Mouse (Mus musculus) forebrain, embryonic 11.5 days (tissue): ENCODE measurements around the gene Gpr171. TPM values are rescaled to one million over a fixed set of nuclear protein-coding genes. Genes with fewer than 3 reads are reported as not detected.
A peak's percentile ranks its signal among the peaks of the same experiment; 100 is the strongest.

Experiments used
- ATAC-seq: fragments of 200-750 bp; cut with Nextera tagmentation; replicated peaks from 2 replicates; pipeline ENCODE4 v1.8.0; 2017; ENCODE audit warnings: moderate TSS enrichment; ENCODE audit not compliant: low FRiP score
- DNase-seq: peaks from one replicate; pipeline ENCODE4 v3.0.0-alpha.2; 2017; ENCODE audit warnings: low spot score
- H3K27ac ChIP-seq: fragments of 300-500 bp; sonication (generic); 2 replicates; pipeline ENCODE4 v1.5.1; 2014; ENCODE audit warnings: low read depth, low read length
- H3K27me3 ChIP-seq: fragments of 300-500 bp; sonication (generic); 2 replicates; pipeline ENCODE4 v1.6.1; 2014; ENCODE audit warnings: mild to moderate bottlenecking, low read length, mixed read lengths; ENCODE audit not compliant: control insufficient read depth, insufficient read depth
- H3K36me3 ChIP-seq: fragments of 300-500 bp; sonication (generic); 2 replicates; pipeline ENCODE4 v1.6.1; 2014; ENCODE audit warnings: mild to moderate bottlenecking, low read length, moderate library complexity, mixed read lengths; ENCODE audit not compliant: control insufficient read depth, insufficient read depth
- H3K4me1 ChIP-seq: fragments of 300-500 bp; sonication (generic); replicated peaks from 2 replicates; pipeline ENCODE4 v1.6.1; 2014; ENCODE audit warnings: low read length, mixed read lengths; ENCODE audit not compliant: control insufficient read depth, insufficient read depth
- H3K4me2 ChIP-seq: fragments of 300-500 bp; sonication (generic); 2 replicates; pipeline ENCODE4 v1.6.1; 2014; ENCODE audit warnings: low read depth, mild to moderate bottlenecking, low read length, moderate library complexity, mixed read lengths; ENCODE audit not compliant: severe bottlenecking
- H3K4me3 ChIP-seq: fragments of 300-500 bp; sonication (generic); 2 replicates; pipeline ENCODE4 v1.5.1; 2014; ENCODE audit warnings: low read depth, low read length
- H3K9ac ChIP-seq: fragments of 300-500 bp; sonication (generic); 2 replicates; pipeline ENCODE4 v1.6.1; 2014; ENCODE audit warnings: low read length
- H3K9me3 ChIP-seq: fragments of 300-500 bp; sonication (generic); 2 replicates; pipeline ENCODE4 v1.6.1; 2016; ENCODE audit warnings: low read length, mixed read lengths; ENCODE audit not compliant: control insufficient read depth
- WGBS: fragments of 180-500 bp; shearing (Covaris S2); extraction: QIAGEN DNeasy Blood & Tissue Kit; methylation state at CpG from one replicate; pipeline ENCODE4 v1.1.7; 2014; 5-methylcytosine and 5-hydroxymethylcytosine counted together
- polyA plus RNA-seq: library from polyadenylated mRNA; unstranded; fragments of >200 nt; fragmentation: Nextera tagmentation; extraction: Ambion mirVana; gene quantifications from 2 replicates; pipeline ENCODE4 v1.2.1, GENCODE M21; 2014

The Gpr171 gene
- polyA plus RNA-seq, 1 experiment from 2014 or later: 1.7 TPM

DNA sequence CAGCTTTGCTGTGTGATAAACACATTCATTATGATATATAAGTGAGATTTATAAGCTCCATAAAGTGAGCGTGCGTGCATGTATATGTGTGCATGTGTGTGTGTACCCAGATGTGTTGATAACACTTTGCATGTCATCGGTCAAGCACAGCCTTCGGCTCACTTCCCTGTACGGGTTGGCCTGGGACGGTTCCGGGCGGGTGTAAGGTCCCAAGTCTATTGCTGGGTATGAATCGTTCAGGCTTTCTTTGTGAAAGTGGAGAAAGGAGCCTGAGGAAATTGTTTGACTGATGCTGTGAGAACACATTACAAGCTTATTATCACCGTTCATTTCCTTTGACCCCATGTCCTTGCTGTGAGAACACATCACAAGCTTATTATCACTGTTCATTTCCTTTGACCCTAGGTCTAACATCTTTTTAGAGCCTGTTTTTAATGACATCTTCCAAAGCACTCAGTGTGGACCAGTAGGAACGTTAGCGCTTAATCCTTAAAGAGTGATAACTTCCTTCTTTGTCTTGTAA lies 37.4 kb upstream of the Gpr171 start:
- H3K27me3 ChIP-seq: no peaks in the 10 kb centered on the region
- H3K9me3 ChIP-seq: no peaks in the 10 kb centered on the region
- WGBS: 67% methylated on average over 12 of the region's 12 CpGs
- H3K36me3 ChIP-seq: no peaks in the 10 kb centered on the region
- no peaks in the 10 kb centered on the region for H3K4me1 ChIP-seq
- H3K4me2 ChIP-seq: no peak overlapping the region
- ATAC-seq: 0 out of 2 replicates have a peak, but pooled peaks have one; percentile 30
- H3K9ac ChIP-seq: no peak overlapping the region
- no peak for DNase-seq
- no peak overlapping the region for H3K27ac ChIP-seq
- H3K4me3 ChIP-seq: no peak overlapping the region

DNA sequence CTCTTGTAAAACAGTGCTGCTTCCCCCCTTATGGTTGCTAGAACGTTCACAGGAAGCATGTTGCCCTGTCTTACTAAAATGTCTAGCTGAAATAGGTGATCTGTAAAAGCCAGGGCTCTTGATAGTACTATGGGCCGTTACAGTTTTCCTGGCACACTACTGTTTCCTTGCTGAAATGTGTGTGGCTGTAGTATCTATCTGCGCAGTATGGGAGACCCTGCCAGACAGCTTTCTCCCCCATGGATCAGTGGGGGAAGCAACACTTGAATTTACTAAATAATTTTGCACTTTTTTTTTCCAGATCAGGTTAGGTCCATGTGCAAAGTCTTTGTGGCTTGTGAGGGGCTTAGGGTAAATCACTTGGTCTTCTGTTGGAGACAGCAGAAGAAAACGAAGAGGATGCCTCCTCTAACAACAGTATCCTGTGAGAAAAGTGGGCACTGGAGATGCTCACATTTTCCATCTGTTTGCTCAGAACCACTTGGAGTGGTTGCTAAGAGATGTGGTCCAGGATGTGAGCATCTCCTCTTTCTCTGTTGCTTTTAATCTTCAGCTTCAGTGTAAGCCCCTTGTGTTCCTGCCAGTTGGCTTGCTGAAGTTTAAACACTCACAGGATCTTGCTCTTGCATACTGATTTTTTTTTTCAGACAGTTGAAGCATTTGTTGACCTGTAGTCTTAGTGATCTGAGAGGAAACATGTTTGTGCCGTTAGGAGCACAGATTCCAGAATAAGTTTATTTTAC lies 34.5 kb upstream of the Gpr171 start:
- H3K27me3 ChIP-seq: no peaks in the 10 kb centered on the region
- H3K36me3 ChIP-seq: no peaks in the 10 kb centered on the region
- 81% methylated on average over 5 of the region's 5 CpGs for WGBS
- H3K4me2 ChIP-seq: no peak overlapping the region
- DNase-seq (no peak), ATAC-seq (no peak)
- no peak overlapping the region for H3K4me3 ChIP-seq
- H3K27ac ChIP-seq: no peak overlapping the region
- H3K9me3 ChIP-seq: no peaks in the 10 kb centered on the region
- no peak overlapping the region for H3K9ac ChIP-seq
- H3K4me1 ChIP-seq: no peaks in the 10 kb centered on the region

DNA sequence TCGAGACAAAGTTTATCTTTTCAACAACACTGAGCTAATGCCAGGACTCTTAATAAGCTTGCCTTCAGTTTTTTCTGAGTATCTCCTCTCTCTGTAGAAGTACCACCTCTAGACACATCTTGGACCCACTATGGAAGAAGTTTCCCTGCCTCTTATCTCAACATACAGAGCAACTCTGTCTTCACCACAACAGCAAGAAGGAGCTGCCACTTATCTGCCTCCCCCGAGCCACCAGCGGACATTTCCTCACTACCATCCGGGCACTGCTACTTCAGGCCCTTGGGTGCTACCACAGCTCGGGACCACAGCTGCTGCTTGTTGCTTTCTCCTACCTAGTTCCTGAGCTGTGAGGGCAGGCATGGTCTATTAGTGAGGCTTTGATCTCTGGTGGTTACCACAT lies 31.6 kb upstream of the Gpr171 start:
- DNase-seq (no peak), ATAC-seq (no peak)
- H3K4me3 ChIP-seq: no peak overlapping the region
- H3K36me3 ChIP-seq: no peaks in the 10 kb centered on the region
- no peak overlapping the region for H3K27ac ChIP-seq
- 89% methylated on average over 5 of the region's 5 CpGs for WGBS
- no peaks in the 10 kb centered on the region for H3K4me1 ChIP-seq
- H3K9me3 ChIP-seq: no peaks in the 10 kb centered on the region
- H3K27me3 ChIP-seq: no peaks in the 10 kb centered on the region
- H3K9ac ChIP-seq: no peak overlapping the region
- H3K4me2 ChIP-seq: no peak overlapping the region

DNA sequence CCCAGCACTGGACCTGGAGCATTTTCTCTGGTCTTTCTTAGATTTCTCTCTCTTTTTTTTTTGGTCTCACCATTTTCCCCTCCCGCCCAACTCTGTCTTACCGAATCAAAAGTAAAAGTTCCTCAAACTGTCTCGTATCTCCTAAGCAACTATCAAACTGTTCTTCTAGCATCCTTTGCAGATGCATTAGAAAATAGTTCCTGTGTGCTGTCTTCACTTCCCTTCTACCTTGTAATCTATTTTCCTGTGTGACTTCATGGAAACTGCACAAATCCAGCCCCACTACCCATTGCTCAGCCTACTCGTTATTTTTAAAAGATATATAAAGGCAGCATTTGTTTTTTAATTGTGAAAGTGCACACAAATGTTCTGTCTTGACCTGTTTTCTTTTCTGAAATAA lies 30.3 kb upstream of the Gpr171 start:
- Histone ChIP-seq H3K4me3 (no peak overlapping the region), H3K4me2 (no peak overlapping the region), H3K9ac (no peak overlapping the region), H3K36me3 (no peaks in the 10 kb centered on the region), H3K27me3 (no peaks in the 10 kb centered on the region), H3K4me1 (no peaks in the 10 kb centered on the region), H3K27ac (no peak overlapping the region), H3K9me3 (no peaks in the 10 kb centered on the region)
- no peak for ATAC-seq
- no peak for DNase-seq
- 90% methylated on average over 4 of the region's 4 CpGs for WGBS

DNA sequence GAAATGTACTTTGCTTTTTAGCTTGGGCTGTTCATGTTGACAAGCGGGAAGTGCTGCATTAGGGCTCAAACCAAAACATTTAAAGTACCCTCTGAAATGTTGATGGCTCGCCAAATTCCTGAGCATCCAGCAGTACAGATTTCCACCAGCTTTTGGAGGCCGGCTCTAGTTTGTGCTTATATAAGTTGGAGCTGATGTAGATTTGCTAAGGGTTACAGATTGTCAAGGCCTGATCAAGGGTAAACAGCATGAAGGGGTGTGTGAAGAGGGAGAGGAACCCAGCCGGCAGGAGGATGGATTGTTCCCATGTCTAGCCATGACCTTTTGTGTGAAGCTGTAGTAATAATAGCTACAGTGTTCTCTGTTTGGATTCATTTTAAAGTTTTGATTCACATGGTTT lies 29.5 kb upstream of the Gpr171 start:
- H3K36me3 ChIP-seq: no peaks in the 10 kb centered on the region
- no peak for DNase-seq
- 89% methylated on average over 4 of the region's 4 CpGs for WGBS
- H3K4me3 ChIP-seq: no peak overlapping the region
- H3K9me3 ChIP-seq: no peaks in the 10 kb centered on the region
- no peak overlapping the region for H3K27ac ChIP-seq
- no peaks in the 10 kb centered on the region for H3K4me1 ChIP-seq
- H3K4me2 ChIP-seq: no peak overlapping the region
- H3K27me3 ChIP-seq: no peaks in the 10 kb centered on the region
- ATAC-seq: no peak
- H3K9ac ChIP-seq: no peak overlapping the region

DNA sequence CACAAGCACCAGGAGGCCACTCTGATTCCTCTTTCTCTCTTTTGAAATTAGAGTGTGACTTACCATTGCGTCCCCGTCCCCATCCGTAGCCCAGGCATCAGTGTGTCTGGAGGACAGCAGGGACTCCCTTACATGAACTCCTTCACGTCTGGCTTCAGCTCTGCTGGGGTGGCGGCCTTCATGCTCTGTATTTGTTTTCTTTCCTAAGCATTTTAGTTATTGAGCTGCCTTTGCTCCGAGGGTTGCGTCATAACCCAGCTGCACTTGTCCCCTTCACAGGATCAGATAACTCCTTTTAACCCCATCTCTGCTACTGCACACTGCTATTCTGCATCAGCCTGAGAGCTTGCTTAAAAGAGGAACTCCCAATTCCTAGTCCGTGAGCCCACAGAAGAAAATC lies 28.8 kb upstream of the Gpr171 start:
- Histone ChIP-seq H3K4me3 (no peak overlapping the region), H3K9me3 (no peaks in the 10 kb centered on the region), H3K36me3 (no peaks in the 10 kb centered on the region), H3K9ac (no peak overlapping the region), H3K27me3 (no peaks in the 10 kb centered on the region), H3K4me1 (no peaks in the 10 kb centered on the region), H3K4me2 (no peak overlapping the region), H3K27ac (no peak overlapping the region)
- DNase-seq: no peak
- no peak for ATAC-seq
- 66% methylated on average over 8 of the region's 8 CpGs for WGBS

DNA sequence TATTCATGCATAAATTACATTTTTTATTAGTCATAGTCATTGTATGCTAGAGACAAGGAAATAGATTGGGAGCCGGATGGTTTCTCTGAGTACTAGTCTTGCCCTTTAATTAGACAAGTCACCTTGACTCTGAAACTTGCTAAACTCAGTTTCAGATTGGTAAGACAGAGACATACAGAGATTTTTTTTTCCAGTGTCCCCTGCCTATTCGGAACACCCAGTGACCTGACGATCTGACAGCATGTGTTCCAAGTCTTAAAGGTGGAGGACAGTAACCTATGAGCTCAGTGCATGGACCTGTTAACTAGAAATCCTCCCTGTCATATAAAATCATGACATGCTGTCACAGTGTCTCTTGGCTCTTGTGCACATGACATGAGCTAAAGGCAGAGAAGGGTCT lies 27.9 kb upstream of the Gpr171 start:
- Histone ChIP-seq H3K27ac (no peak overlapping the region), H3K9me3 (no peaks in the 10 kb centered on the region), H3K4me3 (no peak overlapping the region), H3K4me2 (no peak overlapping the region), H3K4me1 (no peaks in the 10 kb centered on the region), H3K9ac (no peak overlapping the region), H3K36me3 (no peaks in the 10 kb centered on the region), H3K27me3 (no peaks in the 10 kb centered on the region)
- DNase-seq: no peak
- WGBS: 87% methylated on average over 3 of the region's 3 CpGs
- no peak for ATAC-seq

DNA sequence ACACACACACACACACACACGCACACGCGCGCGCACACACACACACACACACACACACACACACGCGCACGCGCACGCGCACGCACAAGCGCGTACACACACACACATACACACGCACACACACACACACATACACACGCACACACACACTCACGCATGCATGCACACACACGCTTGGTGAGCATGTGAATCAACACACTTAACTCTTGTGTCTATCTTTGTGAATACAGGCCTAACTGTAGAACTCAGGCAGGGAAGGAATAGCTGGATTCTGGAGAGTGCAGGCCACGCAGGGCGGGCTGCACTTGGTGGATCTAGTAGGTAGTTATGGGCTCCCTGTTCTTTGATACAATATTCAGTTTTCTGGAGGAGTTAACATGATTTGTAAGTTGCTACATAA lies 27.1 kb upstream of the Gpr171 start:
- Histone ChIP-seq H3K4me1 (no peaks in the 10 kb centered on the region), H3K4me3 (no peak overlapping the region), H3K9me3 (no peaks in the 10 kb centered on the region), H3K4me2 (no peak overlapping the region), H3K9ac (no peak overlapping the region), H3K27me3 (no peaks in the 10 kb centered on the region), H3K36me3 (no peaks in the 10 kb centered on the region), H3K27ac (no peak overlapping the region)
- DNase-seq (no peak), ATAC-seq (no peak)
- 84% methylated on average over 20 of the region's 20 CpGs for WGBS
